Mouse (Mus musculus) liver, postnatal 0 days (tissue): ENCODE measurements around the gene Fam102a. TPM values are rescaled to one million over a fixed set of nuclear protein-coding genes. Genes with fewer than 3 reads are reported as not detected.

Source experiments
- ATAC-seq: fragments of 200-750 bp; cut with Nextera tagmentation; 2 replicates; pipeline ENCODE4 v1.8.0; 2017; ENCODE audit warnings: mild to moderate bottlenecking, moderate library complexity
- DNase-seq: peaks from one replicate; pipeline ENCODE4 v3.0.0-alpha.2; 2016
- H3K27ac ChIP-seq: fragments of 300-500 bp; sonication (generic); 2 replicates; pipeline ENCODE4 v1.5.1; 2014; ENCODE audit warnings: antibody characterized with exemption, moderate library complexity, mild to moderate bottlenecking, low read depth
- H3K27me3 ChIP-seq: fragments of 300-500 bp; sonication (generic); 2 replicates; pipeline ENCODE4 v1.6.1; 2014; ENCODE audit warnings: low read length, control low read depth, mixed read lengths; ENCODE audit not compliant: insufficient read depth
- H3K36me3 ChIP-seq: fragments of 300-500 bp; sonication (generic); replicated peaks from 2 replicates; pipeline ENCODE4 v1.6.1; 2014; ENCODE audit warnings: mild to moderate bottlenecking, control low read depth, low read length, moderate library complexity, mixed read lengths; ENCODE audit not compliant: insufficient read depth
- H3K4me1 ChIP-seq: fragments of 300-500 bp; sonication (generic); 2 replicates; pipeline ENCODE4 v1.6.1; 2014; ENCODE audit warnings: antibody characterized with exemption, mild to moderate bottlenecking, control low read depth; ENCODE audit not compliant: insufficient read depth
- H3K4me2 ChIP-seq: fragments of 300-500 bp; sonication (generic); 2 replicates; pipeline ENCODE4 v1.6.1; 2014; ENCODE audit warnings: low read depth, mild to moderate bottlenecking, low read length, moderate library complexity, mixed read lengths
- H3K4me3 ChIP-seq: fragments of 300-500 bp; sonication (generic); 2 replicates; pipeline ENCODE4 v1.5.1; 2014; ENCODE audit warnings: low read depth, low read length
- H3K9ac ChIP-seq: fragments of 300-500 bp; sonication (generic); replicated peaks from 2 replicates; pipeline ENCODE4 v1.6.1; 2014; ENCODE audit warnings: mild to moderate bottlenecking, moderate library complexity
- H3K9me3 ChIP-seq: fragments of 300-500 bp; sonication (generic); 2 replicates; pipeline ENCODE4 v1.6.1; 2016; ENCODE audit warnings: mild to moderate bottlenecking, control low read depth, low read length, mixed read lengths
- CTCF ChIP-seq: sonication (generic); IDR thresholded peaks from 2 replicates; pipeline ENCODE4 v1.5.1; 2016; ENCODE audit warnings: antibody characterized with exemption, low read depth
- EP300 ChIP-seq: IDR thresholded peaks from 2 replicates; pipeline ENCODE4 v1.6.1; 2016; ENCODE audit warnings: antibody characterized with exemption, low read depth, mild to moderate bottlenecking
- WGBS: fragments of 180-500 bp; shearing (Covaris S2); extraction: QIAGEN DNeasy Blood & Tissue Kit; methylation state at CpG from one replicate; pipeline ENCODE4 v1.1.7; 2014; ENCODE audit not compliant: insufficient replicate concordance; 5-methylcytosine and 5-hydroxymethylcytosine counted together
- polyA plus RNA-seq: library from polyadenylated mRNA; unstranded; fragments of >200 nt; fragmentation: Nextera tagmentation; extraction: Ambion mirVana; gene quantifications from 2 replicates; pipeline ENCODE4 v1.2.1, GENCODE M21; 2015

The Fam102a gene
- polyA plus RNA-seq, 1 experiment from 2014 or later = 4.8 TPM

DNA sequence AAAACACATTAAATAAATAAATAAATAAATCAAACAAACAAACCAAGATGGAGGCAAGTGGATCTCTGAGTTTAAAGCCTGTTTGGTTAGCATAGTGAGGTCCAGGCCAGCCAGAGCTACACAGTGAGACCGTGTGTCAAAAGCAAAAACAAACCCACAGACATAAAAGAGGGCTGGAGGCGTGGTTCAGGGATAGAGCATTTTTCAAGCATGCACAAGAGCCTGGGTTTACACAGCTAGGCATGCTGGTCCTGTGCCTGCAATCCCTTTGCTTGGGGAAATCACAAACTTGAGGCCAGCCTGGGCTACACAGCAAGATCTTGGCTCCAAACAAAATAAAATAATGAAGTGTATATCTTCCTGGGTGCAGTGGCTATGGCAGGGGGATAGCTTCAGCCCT lies 42.5 kb upstream of the Fam102a start:
- no peak overlapping the region for H3K4me2 ChIP-seq
- TF ChIP-seq CTCF (no peak), EP300 (no peak)
- no peak for ATAC-seq
- H3K9ac ChIP-seq = no peak overlapping the region
- 66% methylated on average over 2 of the region's 2 CpGs for WGBS
- H3K4me3 ChIP-seq = no peak overlapping the region
- peaks cover 21% of the 10 kb centered on the region for H3K4me1 ChIP-seq
- no peaks in the 10 kb centered on the region for H3K9me3 ChIP-seq
- no peak overlapping the region for H3K27ac ChIP-seq
- no peak for DNase-seq
- no peaks in the 10 kb centered on the region for H3K36me3 ChIP-seq
- no peaks in the 10 kb centered on the region for H3K27me3 ChIP-seq

GRCm38 (mm10) chr2:32493301-32493701 lies 41.8 kb upstream of the Fam102a start:
- no peaks in the 10 kb centered on the region for H3K27me3 ChIP-seq
- no peaks in the 10 kb centered on the region for H3K36me3 ChIP-seq
- 37% methylated on average over 12 of the region's 12 CpGs for WGBS
- ATAC-seq (no peak), DNase-seq (no peak)
- no peak overlapping the region for H3K4me3 ChIP-seq
- no peak overlapping the region; the same call in 1 of the 2 replicates for H3K4me2 ChIP-seq
- no peak overlapping the region for H3K9ac ChIP-seq
- no peak overlapping the region for H3K27ac ChIP-seq
- TF ChIP-seq CTCF (no peak), EP300 (no peak)
- H3K4me1 ChIP-seq = peaks cover 21% of the 10 kb centered on the region
- H3K9me3 ChIP-seq = no peaks in the 10 kb centered on the region

DNA sequence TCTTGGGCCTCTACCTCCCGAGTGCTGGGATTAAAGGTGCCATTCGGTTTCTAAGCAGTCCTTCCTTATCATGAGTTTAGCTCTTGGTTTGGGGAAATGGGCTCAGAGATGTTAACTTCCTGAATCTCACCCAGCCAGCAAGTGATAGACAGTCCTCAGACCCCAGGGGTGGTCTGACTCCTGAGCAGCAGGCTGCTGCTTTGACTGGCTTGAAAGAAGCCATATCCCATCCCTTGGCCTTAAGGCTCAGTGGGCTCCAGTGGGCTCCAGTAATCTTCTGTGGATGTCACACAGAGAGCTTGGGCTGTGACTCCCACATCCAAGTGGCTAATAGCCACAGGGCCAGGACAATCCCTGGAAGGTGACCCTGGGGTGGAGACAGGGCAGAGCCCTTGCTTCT lies 40.6 kb upstream of the Fam102a start:
- ATAC-seq = no peak
- H3K4me3 ChIP-seq = no peak overlapping the region
- H3K27me3 ChIP-seq = no peaks in the 10 kb centered on the region
- no peaks in the 10 kb centered on the region for H3K9me3 ChIP-seq
- peaks cover 21% of the 10 kb centered on the region for H3K4me1 ChIP-seq
- H3K36me3 ChIP-seq = no peaks in the 10 kb centered on the region
- peak overlapping the region; percentile 62 for H3K4me2 ChIP-seq
- H3K9ac ChIP-seq = no peak overlapping the region
- H3K27ac ChIP-seq = peak overlapping the region; percentile 63
- TF ChIP-seq EP300 (no peak), CTCF (no peak)
- no peak for DNase-seq
- 20% methylated on average over 2 of the region's 2 CpGs for WGBS

GRCm38 (mm10) chr2:32495185-32495726 lies 39.9 kb upstream of the Fam102a start:
- Histone ChIP-seq H3K27me3 (no peaks in the 10 kb centered on the region), H3K9ac (no peak overlapping the region), H3K4me3 (peak overlapping the region; percentile 4; the same call in 1 of the 2 replicates), H3K36me3 (no peaks in the 10 kb centered on the region), H3K9me3 (no peaks in the 10 kb centered on the region), H3K4me1 (peaks cover 21% of the 10 kb centered on the region), H3K27ac (peak overlapping the region; percentile 69), H3K4me2 (peak overlapping the region; percentile 62)
- ATAC-seq = peak; percentile 59
- no peak for TF ChIP-seq CTCF
- TF ChIP-seq EP300 = no peak
- 24% methylated on average over 20 of the region's 20 CpGs for WGBS
- peak; percentile 62 for DNase-seq

DNA sequence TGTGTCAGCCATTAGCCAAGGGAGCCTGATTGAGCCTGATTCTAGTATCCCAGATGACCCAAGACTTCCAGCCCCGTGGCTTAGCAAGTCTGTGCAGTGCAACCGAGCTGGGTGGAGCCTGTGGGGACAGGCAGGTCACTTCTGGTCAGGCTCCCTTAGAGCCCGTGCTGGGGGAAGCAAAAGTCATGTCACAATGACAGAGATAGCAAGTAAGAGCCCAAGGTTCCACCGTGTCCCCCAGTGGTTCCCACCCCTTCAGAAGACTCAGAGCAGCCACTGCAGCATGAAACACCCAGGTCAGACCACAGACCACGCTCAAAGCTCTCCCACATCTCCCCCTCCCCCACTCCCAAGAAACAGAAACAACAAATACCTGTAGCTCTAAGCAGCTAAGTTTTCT lies 38.9 kb upstream of the Fam102a start:
- ATAC-seq = peak; percentile 29
- no peak for TF ChIP-seq CTCF
- TF ChIP-seq EP300 = no peak
- no peak overlapping the region for H3K27ac ChIP-seq
- peaks cover 21% of the 10 kb centered on the region for H3K4me1 ChIP-seq
- no peak overlapping the region for H3K4me3 ChIP-seq
- peak overlapping the region; percentile 62; the same call in 1 of the 2 replicates for H3K4me2 ChIP-seq
- H3K27me3 ChIP-seq = no peaks in the 10 kb centered on the region
- WGBS = 17% methylated on average over 5 of the region's 5 CpGs
- H3K9ac ChIP-seq = no peak overlapping the region
- H3K36me3 ChIP-seq = no peaks in the 10 kb centered on the region
- DNase-seq = no peak
- no peaks in the 10 kb centered on the region for H3K9me3 ChIP-seq

- 0 out of 2 replicates have a peak overlapping the region, but pooled peaks have one; percentile 26 for H3K27ac ChIP-seq
- H3K4me3 ChIP-seq = no peak overlapping the region
- H3K9me3 ChIP-seq = no peaks in the 10 kb centered on the region
- ATAC-seq = peak; percentile 19; the same call in 1 of the 2 replicates
- H3K4me1 ChIP-seq = peaks cover 21% of the 10 kb centered on the region
- H3K36me3 ChIP-seq = no peaks in the 10 kb centered on the region
- H3K9ac ChIP-seq = no peak overlapping the region
- TF ChIP-seq CTCF = no peak
- TF ChIP-seq EP300 = 0 out of 2 replicates have a peak, but pooled peaks have one; percentile 47
- no peaks in the 10 kb centered on the region for H3K27me3 ChIP-seq
- DNase-seq = no peak
- H3K4me2 ChIP-seq = no peak overlapping the region
- 47% methylated on average over 4 of the region's 4 CpGs for WGBS
Observed at GRCm38 (mm10) chr2:32499365-32499764, 35.8 kb upstream of the Fam102a start.

DNA sequence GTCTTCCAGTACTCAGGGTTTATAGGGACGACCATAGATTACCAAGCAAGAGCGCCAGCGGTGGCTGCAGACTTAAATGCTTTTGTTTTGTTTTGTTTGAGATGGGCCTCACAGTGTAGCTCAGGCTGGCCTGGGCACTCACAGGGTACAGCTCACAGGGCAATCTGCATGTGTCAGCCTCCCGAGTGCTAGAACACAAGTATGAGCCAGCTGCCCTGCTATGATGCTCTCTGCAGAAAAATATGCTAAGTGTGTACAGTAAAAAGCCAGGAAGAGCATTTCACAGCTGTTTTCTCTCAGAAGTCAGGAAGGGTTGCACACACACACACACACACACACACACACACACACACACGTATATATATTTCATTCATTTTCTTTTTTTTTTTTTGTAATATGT lies 34.7 kb upstream of the Fam102a start:
- Histone ChIP-seq H3K4me2 (no peak overlapping the region), H3K27me3 (no peaks in the 10 kb centered on the region), H3K36me3 (no peaks in the 10 kb centered on the region), H3K9me3 (0 out of 2 replicates have a peak, but pooled peaks cover under 1% of the 10 kb centered on the region), H3K27ac (no peak overlapping the region), H3K4me1 (peaks cover 11% of the 10 kb centered on the region), H3K4me3 (no peak overlapping the region), H3K9ac (no peak overlapping the region)
- no peak for ATAC-seq
- DNase-seq = no peak
- WGBS = 74% methylated on average over 5 of the region's 5 CpGs
- TF ChIP-seq CTCF (no peak), EP300 (no peak)
